Mouse (Mus musculus) lung, postnatal 0 days (tissue): ENCODE measurements at regions not wholly inside any gene's neighbourhood (a gene's known extent, or its start where the extent isn't known, plus 50 kb on each side); places are given as distances from the start of the nearest gene placed in this dataset.

Source experiments
- CTCF ChIP-seq: IDR thresholded peaks from 2 replicates; pipeline ENCODE4 v1.5.1; 2016; ENCODE audit warnings: antibody characterized with exemption, mild to moderate bottlenecking
- EP300 ChIP-seq: IDR thresholded peaks from 2 replicates; pipeline ENCODE4 v1.6.1; 2016; ENCODE audit warnings: antibody characterized with exemption, mild to moderate bottlenecking, control low read depth

- no peak for TF ChIP-seq EP300
- TF ChIP-seq CTCF, result no peak
Observed at GRCm38 (mm10) chr13:19482198-19482597, 86.6 kb upstream of the Stard3nl start.
